Mouse (Mus musculus): ENCODE results near the gene Otud3.
"Not testable (repeated sequence)": the region's sequence is repeated elsewhere in the genome, so short reads cannot be mapped to it uniquely, and the experiment has no call there.

Otud3 gene

DNA sequence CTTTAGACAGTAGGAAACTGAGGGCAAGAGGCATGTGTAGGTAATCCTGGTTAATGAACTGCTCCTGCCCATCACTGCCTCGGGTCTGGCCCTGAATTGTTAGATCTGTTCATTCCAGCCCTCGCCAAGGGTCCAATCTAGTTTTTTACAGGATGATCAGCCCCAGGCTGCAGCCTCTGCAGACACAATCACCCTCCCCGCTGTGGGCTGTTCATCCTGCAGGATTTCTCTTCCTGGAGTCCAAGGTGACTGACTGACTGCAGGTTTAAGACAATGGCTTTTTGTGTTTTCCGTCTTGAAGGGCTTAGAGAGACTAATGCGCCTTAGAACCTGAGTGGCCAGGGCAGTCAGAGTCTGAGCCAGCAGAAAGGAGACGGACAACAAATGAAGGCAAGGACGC, 24.6 kb downstream of the Otud3 start:
- no peak for DNase-seq

DNA sequence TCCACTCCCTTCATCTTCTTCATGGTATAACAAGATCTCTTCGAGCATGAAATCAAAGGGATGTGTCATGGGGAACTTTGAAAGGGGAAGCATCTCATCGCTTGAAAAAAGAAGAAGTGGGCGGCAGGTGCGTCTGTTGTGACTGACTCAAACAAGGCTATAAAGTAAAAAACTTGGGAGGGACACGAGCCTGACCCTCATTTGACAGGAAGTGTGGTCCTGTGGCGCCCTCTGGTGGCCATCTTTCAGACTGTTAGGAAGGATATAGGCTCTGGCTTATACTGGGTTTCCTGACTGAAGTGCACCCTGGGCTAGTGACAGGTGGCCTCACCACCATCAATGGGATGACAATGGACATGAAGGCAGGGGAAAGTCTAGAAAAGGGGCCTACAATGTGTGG, 29.5 kb downstream of the Otud3 start:
- peak; percentile 82 for DNase-seq

DNA sequence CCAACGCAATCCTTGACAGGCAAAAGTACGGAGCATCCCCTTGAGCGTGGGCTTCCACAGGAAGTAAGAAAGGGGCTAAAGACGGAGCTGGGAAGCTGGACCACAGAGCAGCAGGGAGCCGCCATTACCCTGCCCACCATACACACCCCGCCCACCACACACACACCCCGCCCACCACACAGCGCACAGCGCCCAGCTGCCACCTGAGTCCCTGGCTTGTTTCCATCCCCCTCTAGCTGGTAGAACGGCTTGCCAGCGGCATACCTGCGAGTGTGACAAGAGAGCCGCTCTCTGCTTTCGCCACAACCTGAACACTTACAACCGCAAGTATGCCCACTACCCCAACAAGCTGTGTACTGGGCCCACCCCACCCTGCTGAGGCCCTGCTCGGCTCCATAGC, 31.6 kb downstream of the Otud3 start:
- DNase-seq = peak; percentile 53

- DNase-seq = no peak
These were observed 32.7 kb downstream of the Otud3 start for GRCm38 (mm10) chr4:138880811-138881584.

- DNase-seq = no peak
These were observed 33.9 kb downstream of the Otud3 start for GRCm38 (mm10) chr4:138879808-138880207.

GRCm38 (mm10) chr4:138878783-138879182, 35.0 kb downstream of the Otud3 start:
- no peak for DNase-seq

GRCm38 (mm10) chr4:138877731-138878130, 36.0 kb downstream of the Otud3 start, which contains the start of gene Pla2g2e:
Pla2g2e (plus strand) TSS chr4:138877942.
- no peak for DNase-seq

- DNase-seq = no peak
These were observed 37.8 kb downstream of the Otud3 start for GRCm38 (mm10) chr4:138875986-138876385.

GRCm38 (mm10) chr4:138875275-138875674, 38.5 kb downstream of the Otud3 start:
- DNase-seq = not testable (repeated sequence)

DNA sequence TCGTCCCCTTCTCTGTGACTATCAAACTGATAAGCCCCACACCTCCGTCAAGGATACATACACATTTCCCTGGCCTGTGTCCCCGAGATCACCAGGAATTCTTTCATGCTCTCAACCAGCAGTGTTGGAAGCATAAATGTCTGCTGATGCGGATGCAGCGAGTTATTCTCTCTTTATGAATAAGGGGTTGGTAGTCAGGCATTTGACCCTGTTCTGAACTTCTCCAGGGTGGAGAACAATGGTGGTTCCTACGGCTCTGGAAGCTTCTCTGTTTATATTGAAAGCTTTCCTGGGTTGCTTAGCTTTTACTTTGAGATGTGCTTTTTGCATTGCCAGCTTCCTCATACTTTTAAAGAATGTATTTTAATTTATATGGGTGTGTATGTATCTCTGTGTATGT, 39.9 kb downstream of the Otud3 start, which contains the start of gene Gm13030:
TSS of gene Gm13030 (minus strand) at position 101 of the 400 bp plus-strand sequence.
- DNase-seq = no peak

DNA sequence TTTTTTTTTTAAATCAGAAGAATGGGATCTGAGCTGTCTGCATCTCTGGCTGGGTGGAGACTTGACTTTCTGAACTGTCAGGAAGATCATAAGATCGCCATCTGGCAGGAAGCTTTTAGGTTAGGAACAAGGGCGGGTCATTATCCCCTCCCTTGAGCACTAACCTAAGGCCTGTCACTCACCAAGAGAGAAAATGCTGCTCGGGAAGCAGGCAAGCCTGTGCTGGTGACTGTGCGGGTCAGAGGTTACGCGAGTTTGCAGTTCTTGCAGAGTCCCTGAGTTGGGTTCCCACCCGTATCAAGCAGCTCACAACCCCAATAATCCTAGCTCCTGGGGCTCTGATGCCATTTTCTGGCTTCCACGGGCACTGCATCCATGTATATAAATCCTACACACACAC, 45.1 kb downstream of the Otud3 start:
- no peak for DNase-seq

GRCm38 (mm10) chr4:138866413-138866812, 47.3 kb downstream of the Otud3 start:
- DNase-seq = peak; percentile 65

DNA sequence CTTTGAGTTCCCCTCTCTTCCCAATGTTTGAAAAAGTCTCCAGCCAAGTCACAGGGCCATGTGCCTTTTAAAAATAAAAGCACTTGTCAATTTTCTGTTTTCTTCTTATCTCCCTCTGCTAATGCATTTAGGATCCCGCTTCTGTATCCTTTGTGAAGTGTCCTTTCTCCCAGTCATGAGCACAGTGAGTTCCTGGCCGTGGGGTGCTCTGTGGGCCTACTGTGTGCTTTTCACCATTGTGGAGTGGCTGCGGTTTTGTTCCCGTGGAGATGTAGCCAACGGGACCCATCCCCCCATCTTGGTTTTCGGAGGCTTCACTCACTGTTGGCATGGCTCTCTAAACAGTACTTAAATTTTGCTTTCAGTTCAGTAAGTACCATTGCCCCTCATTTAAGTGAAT, 47.8 kb downstream of the Otud3 start:
- DNase-seq = no peak

- no peak for DNase-seq
These were observed 48.7 kb downstream of the Otud3 start for GRCm38 (mm10) chr4:138865092-138865491.

- DNase-seq = no peak
These were observed 50.3 kb downstream of the Otud3 start, which contains the start of gene Pla2g5 for GRCm38 (mm10) chr4:138863344-138863998. Pla2g5 (minus strand) TSS chr4:138863482.

DNA sequence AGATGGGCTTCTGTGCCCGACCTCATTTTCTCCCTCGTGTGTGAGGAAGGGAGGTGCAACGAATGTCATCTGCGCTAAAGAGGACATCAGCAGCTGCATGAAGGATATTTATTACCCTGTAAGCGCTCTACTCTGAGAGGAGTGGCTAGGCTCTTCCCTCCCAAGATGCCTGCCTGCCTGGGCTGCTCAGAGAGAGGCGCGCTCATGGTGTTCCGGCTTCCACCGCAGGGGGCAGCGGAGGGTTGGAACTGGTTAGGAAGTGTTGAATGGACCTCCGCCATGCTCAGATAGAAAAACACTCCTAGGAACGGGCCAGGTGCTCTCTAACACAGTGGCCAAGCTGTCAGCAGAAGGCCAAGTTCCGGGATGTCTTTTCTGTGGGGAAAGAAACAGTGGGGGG, 54.0 kb downstream of the Otud3 start:
- DNase-seq = peak; percentile 61

GRCm38 (mm10) chr4:138859245-138859644, 54.5 kb downstream of the Otud3 start:
- no peak for DNase-seq

DNA sequence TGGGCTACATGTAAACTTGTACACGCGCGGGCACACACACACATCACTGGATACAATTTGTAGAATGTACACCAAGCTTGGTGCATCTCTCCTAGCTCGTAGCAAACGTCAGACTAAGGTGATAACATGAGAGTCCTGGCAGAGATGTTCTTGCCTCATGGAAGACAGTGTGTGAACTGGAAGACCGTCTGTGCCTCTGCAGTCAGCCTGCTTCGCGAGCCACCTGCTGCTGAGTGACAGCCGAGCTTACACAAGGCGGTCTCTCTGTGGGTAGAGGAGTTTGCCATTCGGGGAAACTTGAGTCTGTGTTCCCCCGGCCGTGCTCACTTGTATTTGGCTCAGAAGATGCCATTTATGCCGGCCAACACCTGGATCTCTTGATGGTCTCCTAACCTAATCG, 55.3 kb downstream of the Otud3 start:
- DNase-seq = peak; percentile 54

GRCm38 (mm10) chr4:138857576-138857975, 56.2 kb downstream of the Otud3 start:
- no peak for DNase-seq

DNA sequence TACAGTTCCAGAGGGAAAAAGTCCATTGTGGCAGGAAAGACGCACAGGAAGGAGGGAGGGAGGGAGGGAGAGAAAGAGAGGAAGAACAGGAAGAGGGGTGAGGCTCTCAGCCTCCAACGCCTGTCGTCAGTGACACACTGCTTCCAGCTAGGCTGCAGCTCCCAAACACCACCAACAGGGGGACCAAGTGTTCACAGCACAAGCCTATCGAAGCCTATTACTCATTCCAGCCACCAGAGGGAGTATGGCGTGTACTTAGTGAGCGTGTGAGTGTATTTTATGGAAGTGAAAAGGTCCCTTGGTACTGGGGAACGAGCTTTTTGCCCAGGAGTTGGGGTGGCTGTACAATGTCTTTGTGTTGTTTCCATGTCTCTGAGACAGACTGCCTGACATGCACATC, 57.3 kb downstream of the Otud3 start:
- peak; percentile 66 for DNase-seq

DNA sequence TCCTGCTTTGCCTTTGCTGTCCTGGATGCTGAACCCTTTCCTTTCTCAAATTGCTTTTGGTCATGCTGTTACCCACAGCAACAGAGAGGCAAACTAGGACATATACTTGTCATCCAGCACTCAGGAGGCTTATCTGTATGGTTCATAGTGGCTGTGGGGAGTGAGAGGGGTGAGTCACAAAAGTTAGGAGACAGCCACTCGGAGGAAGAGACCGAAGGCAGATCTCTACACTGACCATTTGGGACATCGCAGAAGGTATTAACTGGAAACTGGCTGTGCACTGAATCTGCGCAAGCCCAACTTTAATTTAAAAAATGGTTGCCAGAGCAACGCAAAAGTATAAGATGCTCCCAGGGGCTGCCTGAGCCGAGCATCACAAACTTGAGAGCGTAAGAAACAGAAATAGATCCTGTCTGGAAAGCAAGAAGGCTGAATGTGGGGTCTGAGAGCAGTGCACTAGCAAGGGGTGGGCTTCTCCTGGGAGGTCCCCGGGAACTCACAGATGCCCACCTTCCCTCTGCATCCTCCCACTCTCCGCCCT, 58.6 kb downstream of the Otud3 start:
- peak; percentile 47 for DNase-seq

DNA sequence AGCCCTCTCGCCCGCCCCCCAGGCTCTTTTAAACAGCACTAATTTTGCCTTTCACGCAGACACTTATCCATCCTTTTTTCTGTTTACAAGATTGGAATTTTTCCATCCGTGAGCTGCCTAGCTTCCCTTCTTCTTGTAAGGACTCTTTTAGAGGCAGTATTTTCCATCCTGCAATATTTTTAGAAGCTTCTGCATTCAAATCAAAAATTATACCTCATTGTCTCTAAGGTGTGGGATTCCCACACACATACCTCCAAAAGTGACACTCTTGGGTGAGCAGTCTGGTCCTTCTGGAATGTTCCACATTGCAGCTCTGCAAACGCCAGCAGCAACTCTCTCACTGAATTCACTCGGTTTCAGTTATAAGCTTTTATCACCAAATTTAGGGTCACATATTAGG, 60.8 kb downstream of the Otud3 start:
- no peak for DNase-seq

DNA sequence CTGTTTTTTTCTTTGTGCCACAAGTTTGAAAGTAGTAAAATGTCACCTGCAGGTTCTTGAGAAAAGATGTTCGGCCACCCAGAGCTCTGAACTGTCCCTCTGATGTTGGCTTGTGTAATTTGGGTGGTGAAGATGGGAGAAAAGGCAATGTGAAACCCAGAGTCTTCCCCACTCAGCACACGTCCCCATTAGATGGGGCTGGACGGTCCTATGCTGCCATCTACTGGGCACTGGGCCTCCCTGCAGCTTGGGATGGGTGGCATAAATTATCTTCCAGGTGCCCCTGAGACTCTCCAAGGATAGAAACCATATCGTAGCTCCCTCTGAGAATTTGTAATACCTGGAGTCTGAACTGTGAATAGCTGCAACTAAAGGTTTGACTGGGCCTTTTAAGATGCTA, 62.3 kb downstream of the Otud3 start:
- peak; percentile 84 for DNase-seq
